Mouse (Mus musculus) lung, postnatal 4 days (tissue): ENCODE measurements at regions not wholly inside any gene's neighbourhood (a gene's known extent, or its start where the extent isn't known, plus 50 kb on each side); places are given as distances from the start of the nearest gene placed in this dataset.

Experiments
- DNase-seq, 2 experiments: peaks; one replicate each; pipeline ENCODE4 v3.0.0; 2021

DNA sequence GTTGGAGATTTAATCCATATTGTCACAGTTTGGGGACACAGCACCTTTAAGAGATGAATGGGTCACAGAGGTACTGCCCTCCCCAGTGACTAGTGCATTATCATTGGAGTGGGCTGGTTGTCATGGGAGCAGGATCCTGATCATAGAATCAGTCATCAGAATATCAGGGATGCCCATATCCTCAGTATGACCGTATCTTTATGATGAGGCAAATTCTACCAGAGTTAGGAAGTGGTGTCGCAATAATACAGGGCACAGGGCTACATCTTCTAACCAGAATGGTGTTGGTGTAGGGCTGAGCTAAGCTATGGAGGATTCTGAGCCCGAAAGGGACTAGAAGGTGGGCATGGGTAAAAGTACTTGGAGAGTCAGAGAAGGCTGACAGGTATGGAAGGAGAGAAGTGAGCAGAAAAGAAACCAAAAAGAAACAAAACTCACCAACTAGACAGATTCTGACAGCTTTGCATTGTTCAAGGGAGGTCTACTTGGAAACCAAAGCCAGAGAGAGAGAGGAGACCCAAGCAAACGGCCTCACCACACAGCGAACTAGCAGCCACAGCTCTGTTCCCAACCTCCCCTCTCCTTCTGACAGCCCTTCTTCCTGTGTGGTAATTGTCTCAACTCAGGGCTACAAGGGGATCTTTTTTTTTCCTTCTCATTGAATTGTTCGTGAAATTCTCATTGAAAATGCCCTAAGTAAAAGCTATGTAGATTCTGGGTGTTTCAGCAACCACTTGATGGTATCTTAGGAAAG, 129.2 kb downstream of the Lrrc30 start:
- no peak for DNase-seq

DNA sequence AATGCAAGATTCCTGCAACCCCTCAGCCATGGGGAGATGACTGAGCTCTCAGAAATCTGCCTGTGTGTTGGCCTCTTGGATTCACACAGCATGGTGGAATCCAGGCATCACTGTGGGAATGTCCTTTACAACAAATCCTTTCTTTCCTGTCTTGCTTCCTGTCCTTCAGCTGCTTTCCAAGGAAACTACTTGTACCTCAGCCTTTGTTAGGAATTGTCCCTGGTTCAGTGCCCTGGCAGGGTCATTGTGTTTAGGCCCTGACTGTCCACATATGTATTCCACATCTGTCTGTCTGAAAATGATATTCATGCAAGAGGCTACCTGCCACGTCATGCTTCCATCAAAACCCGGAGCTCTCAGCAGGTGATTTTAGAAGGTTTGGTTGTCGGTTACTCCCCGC, 129.9 kb downstream of the Lrrc30 start:
- no peak for DNase-seq

DNA sequence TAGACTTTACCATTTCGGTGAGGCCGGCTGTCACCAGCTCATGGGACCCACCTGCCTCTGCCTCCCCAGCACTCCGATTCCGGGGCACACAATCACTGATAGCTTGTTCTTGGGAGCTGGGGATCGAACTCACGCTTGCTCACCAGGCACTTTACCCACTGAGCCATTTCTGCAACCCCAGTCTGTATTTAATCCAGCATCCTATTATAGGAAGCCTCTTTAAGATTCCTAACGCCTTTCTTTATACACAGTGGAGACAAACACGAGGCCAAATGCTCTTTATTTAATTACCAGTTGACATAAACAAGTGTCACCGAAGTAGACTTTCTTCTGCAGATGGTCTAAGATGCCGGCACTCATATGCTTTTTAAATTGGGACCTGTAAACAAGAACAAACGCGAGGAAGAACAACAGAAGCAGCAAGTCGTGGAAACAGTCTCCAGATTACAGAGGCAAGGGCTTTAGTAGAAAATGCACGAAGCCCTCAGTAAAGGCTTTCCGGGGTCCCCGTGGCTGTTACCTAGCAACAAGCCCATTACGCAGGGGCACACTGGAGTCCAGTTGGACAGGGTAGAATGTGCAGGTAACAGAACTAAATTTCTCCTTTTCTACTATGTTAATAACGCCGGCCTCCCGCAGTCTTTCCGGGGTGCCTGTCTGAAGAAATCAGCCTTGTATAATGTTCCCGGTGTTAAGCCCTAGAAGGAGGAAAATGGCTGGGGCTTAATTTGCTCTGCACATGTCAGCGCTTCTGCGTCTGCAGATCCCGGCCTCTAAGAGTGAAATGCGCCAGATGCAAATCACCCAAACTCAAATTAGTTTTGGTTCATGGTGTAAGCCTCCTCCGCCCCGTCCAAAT, 132.5 kb downstream of the Lrrc30 start:
- no peak for DNase-seq

DNA sequence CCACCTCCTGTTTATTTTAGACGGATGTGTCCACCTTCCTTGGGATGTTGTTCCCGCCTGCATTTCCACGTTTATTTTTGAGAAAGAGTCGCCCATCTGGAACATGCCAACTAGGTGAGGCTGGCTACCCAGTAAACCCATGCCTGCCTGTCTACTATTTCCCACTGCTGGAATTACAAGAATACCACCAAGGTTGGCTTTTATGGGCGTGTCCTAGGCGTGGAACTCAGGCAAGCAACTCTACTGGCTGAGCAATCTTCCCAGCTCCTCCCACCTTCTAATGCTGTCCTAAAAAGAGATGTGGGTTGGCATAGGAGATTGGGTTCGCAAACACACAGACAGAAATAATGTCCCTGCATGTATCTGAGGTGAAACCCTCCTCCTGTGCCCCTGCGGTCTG, 135.1 kb downstream of the Lrrc30 start:
- DNase-seq, result no peak

DNA sequence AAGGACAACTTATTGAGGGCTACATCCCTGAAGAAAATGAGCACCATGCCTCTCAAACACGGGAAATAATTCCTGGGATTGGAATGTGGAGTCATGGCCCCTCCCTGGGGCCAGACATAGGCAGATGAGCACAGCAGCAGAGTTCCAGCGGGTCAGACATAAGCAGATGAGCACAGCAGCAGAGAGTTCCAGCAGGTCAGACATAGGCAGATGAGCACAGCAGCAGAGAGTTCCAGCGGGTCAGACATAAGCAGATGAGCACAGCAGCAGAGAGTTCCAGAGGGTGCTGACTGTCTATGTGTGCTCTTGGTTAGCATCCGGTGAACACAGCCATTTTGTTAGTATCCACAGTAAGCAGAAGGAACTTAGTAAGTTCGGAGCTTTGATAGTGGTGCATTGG, 126.2 kb upstream of the Ptprm start:
- DNase-seq, result no peak

DNA sequence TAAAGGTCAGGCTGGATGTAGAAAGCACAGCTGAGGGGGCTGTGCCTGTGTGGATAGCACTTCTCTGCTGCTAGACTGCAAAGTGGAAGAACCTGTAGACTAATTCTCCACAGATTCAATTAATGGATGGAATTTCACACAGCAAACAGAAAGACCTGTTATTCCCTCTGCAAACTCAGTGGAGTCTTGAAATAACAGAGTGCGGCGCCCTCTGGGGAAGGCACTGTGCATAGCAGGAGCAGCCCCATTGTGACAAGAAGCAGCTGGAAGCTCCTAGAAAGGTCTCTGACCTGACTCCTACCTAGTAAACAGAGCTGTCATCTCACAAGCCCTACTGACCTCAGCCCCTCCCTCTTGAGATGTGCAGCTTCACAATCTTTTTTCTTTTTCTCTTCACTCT, 118.9 kb upstream of the Ptprm start:
- peak; percentile 66 to 79 for DNase-seq

DNA sequence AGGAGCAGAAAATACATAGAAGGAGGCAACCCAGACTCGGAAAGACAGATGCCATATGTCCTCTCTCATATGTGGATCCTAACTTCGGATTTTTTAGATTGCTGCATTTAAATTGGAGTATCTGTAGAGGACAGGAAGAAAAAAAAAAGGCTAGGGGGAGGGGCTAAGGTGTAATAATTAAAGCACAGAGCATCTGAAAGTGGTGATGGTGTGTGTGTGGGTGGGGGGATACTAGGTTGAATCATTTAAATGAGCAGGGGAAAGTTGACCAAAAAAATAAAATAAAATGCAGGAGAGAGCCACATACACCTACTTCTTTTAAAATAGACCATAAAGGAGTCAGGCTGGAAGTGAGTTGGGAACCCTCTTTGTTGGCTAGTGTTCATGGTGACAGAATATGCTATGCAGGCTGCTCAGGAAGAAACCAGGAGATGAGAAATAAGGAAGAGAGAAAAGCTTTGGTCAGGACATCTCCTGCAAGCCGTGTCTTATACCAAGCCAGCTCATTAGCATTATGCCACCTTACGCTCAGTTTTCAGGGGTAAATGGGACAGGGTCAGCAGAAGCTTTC, 104.7 kb upstream of the Ptprm start:
- no peak for DNase-seq

DNA sequence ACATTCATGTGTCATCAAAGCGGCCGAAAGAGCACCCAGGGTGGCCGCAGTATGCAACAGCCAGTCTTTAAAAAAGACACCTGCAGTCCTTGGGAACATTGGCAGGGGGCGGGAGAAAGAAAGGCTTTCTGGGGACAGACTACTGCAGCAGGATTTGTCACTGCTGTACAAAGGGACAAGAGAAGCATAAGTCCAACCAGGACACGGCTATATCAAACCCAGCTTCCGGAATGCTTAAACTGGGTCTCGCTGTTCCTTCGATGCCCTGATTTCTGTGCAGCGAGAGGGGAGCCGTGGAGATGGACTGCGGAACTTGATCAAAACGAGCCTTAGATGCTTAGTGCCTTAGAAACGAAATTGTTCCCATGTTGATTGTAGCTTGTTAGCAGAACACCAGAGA, 97.7 kb upstream of the Ptprm start:
- DNase-seq, result no peak

DNA sequence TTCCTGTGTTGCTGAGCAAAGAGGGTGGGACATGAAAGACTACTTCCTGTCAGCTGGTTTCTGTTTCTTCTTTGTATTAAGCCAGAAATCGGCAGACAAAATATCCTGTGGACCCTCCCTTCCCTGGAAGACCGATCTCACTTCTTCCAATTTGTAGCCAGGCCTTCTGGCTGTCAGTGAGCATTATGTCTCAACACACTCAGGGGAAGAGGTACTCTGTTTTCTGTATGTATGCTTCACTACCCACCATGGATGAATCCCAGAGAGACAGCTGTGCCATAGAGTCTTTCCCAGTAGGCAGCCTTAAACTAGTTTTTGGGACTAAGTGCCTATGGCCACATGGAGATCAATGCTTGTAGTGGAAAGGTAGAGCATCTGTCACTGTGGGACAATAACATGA, 96.8 kb upstream of the Ptprm start:
- no peak for DNase-seq

DNA sequence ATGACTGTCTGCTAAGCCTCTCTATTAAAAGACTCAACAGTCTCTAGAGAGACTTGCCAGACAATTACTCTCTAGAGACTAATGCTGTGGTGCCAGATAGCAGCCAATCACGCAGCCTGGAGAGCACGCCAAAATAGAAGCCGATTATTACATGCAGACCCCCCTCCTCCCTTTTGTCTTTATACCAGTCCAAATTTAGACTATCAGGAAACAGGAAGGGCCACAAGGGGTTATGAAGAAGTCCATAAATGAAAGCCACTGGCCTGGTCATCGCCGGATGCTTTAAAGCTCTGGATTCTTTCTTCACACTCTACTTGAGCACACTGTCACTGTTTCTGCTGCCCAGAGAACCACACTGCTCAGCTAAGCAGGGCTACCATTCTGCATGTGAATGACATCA, 95.8 kb upstream of the Ptprm start:
- no peak for DNase-seq

DNA sequence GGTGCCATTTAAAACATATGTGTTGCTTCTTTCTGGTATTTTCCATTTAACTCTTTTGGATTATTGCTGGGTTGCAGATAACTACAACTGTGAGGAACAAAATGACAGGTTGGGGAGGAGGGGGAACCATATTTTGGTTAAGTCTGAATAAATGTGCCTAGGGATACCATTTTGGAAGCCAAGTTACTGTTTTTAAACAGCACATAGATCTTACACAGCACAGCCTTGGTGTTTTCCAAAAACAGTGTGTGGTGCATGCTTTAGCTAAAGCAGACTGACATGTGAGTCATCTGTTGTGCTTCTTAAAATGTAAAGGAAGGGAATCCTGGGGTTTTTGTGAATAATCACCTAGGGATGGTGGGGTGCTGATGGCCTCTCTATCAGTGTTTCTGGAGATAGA, 91.7 kb upstream of the Ptprm start:
- no peak for DNase-seq

DNA sequence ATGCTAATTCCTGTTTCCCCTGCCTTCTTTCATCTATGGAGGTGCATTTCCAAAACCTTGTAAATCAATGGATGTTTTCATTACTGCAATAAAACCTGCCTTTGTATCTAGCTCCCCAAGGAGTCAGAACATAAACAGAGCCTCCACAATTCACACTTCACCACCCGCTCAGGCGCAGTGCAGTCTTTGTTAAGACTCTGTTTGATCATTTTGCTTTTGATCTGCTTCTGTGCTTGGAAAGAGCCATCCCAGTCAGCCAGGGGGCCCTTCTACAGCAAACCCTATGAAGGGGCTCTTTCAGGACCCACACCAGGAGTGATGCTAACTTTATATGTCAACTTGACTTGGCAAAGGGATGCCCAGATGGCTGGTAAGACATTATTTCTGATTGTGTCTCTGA, 86.7 kb upstream of the Ptprm start:
- no peak for DNase-seq

DNA sequence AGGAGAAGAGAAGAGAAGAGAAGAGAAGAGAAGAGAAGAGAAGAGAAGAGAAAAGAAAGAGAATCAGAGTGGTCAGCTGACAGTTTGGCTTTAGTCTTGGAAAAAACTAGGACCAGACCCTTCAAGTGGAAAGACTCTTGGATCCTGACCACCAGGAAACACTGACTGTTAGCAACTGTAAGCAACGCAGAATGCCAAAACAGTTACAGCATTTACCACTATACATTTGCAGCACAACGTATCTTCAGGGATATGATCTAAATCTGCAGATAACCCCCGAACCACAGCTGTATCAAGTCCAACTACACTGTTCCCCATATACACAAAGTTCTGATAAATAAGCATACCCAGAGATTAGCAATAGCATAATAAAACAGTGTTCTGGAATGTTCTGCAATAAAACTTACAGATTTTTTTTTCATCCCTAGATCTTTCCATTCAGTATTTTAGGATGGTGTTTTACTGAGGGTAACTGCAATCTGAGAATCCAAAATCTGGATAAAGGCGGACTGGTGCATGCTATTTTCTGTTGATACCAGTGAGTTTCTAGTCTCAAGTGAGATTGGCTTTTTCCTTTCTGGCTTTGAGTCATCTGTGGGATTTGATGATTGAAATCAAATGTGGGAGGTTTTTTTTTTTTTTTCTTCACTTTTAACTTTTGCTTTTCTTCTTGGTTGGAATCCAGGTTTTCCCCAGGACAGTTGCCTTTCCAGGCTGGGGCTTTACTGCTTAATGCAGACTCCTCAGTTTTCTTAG, 65.9 kb upstream of the Ptprm start:
- no peak for DNase-seq

DNA sequence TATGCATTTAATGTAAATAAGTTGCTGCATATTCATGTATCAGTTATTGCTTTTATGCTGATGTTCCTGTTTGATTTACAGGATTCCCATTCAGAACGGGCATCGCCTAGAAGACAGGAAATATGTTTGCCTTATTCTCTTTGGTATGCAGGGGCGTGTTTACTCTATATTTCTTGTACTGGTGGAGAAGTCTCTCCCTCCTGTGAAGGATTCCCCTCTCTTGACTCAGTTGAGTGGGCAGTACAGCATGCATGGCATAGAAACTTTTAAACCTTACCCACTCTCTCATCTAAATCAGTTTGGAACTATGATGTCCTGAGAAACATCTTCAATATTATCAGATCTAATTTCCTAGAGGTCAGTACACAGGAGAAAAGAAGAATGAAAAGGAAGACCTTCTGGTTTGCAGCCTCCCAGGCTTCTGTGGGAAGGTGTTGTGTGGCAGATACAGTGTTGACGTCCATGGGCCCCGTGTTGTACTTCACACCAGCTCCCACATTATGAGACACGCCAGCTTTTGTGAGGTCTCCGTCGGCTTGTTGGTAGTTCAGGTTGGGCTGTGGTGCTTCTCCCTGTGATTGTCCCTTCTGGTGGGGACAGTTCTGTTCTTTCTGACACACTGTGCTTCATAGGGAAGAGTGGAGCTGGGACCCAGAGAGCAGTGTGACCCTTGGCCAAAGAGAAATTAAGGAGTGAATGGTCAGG, 58.4 kb upstream of the Ptprm start:
- no peak for DNase-seq

DNA sequence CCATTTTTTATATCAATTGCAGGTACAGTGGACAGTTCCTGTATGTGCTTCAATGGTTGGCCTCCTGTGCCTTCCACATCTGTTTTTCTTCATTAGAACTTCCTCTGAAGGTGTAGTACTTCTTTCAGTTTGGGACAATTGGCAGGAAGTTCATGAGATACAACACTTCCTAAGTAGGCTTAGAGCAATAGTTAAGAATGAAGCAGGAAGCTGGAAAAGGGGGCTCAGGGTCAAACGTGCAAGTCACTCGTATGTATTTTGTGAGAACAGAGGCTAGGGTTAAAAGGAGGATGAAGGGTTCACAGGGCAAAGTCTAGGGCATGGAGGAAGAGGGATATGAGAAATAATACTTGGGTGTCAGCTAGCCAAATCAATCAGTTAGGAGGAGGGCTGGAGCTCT, 55.7 kb upstream of the Ptprm start:
- DNase-seq, result no peak

DNA sequence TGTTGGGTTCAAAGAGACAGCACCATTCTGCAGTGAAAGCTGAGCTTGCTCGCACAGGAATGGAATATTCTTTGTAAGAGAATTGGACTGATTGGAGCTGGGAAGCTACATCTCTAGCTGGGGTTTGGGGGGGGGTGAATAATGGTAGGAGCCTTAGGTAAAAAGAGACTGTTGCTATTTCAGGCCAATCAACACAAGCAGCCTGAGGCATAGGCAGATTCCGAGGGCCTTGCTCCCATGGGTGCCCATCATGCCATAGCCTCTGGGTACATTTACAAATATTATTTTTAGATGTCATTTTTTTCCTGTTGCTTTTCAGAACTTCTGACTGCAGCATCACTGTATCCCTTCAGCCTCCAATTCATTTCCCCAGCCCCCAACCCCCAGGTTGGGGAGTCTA, 51.7 kb upstream of the Ptprm start:
- DNase-seq, result no peak
